Comparison of ENCODE assay signal across 27 mouse cellular contexts in genomic region chr7:111492242-111492949, GRCm38 (mm10).
DNase-seq lines count a peak whose midpoint lies in the region; ATAC-seq and TF ChIP-seq lines count a peak whose summit lies in the region.
"Had no signal": no experiment of that assay in that cellular context is flagged by ENCODE, and none has a peak within 500 bp of the region (broad histone marks: within the 10 kb centered on the region; RNA-seq: fewer than 3 reads in every experiment).

No protein-coding gene starts in this region.

- no peak for ATAC-seq in embryonic facial prominence, embryonic 15.5 days (ENCODE audit: insufficient number of reproducible peaks, low FRiP score, low TSS enrichment, low read depth)
- ATAC-seq in kidney, embryonic 16.5 days (ENCODE audit: low FRiP score, low TSS enrichment) = peak; percentile 80
- ATAC-seq: forebrain, embryonic 15.5 days; intestine, postnatal 0 days; Patski had no signal

- no peak overlapping the region for H3K4me2 ChIP-seq in embryonic facial prominence, embryonic 15.5 days (replicated peaks)
- no peak overlapping the region for H3K4me2 ChIP-seq in kidney, embryonic 16.5 days (replicated peaks; ENCODE audit: low read depth, low read length)
- H3K4me2 ChIP-seq: forebrain, embryonic 15.5 days; hindbrain, embryonic 14.5 days; lung, embryonic 14.5 days had no signal

- no peak overlapping the region for H3K9ac ChIP-seq in embryonic facial prominence, embryonic 15.5 days
- H3K9ac ChIP-seq in kidney, embryonic 16.5 days (replicated peaks; ENCODE audit: low read length) = no peak overlapping the region
- H3K9ac ChIP-seq: forebrain, embryonic 15.5 days; hindbrain, embryonic 14.5 days; liver, embryonic 14.5 days; lung, embryonic 14.5 days had no signal

- H3K4me3 ChIP-seq in embryonic facial prominence, embryonic 15.5 days (replicated peaks) = no peak overlapping the region
- no peak overlapping the region for H3K4me3 ChIP-seq in embryonic facial prominence, embryonic 10.5 days
- no peak overlapping the region for H3K4me3 ChIP-seq in kidney, embryonic 16.5 days (ENCODE audit: low read length)
- no peak overlapping the region for H3K4me3 ChIP-seq in kidney, adult 2 months (ENCODE audit: insufficient read depth, low read depth, low read length)
- H3K4me3 ChIP-seq in gastrocnemius, adult 2 months = no peak overlapping the region
- H3K4me3 ChIP-seq: forebrain, embryonic 15.5 days; heart, embryonic 10.5 days had no signal

- TF ChIP-seq POLR2A in kidney, adult 2 months (IDR thresholded peaks at IDR 0.05; ENCODE audit: low read depth, low read length) = no peak

- no peaks in the 10 kb centered on the region for H3K9me3 ChIP-seq in embryonic facial prominence, embryonic 15.5 days (replicated peaks)
- H3K9me3 ChIP-seq in embryonic facial prominence, embryonic 10.5 days = no peaks in the 10 kb centered on the region
- no peaks in the 10 kb centered on the region for H3K9me3 ChIP-seq in kidney, embryonic 16.5 days (ENCODE audit: low read length)
- H3K9me3 ChIP-seq: forebrain, embryonic 15.5 days; heart, embryonic 10.5 days had no signal

- intact Hi-C loops in left cerebral cortex, postnatal 10 days (cut with DNase I) = no loop called here
- intact Hi-C loops in gastrocnemius, adult 2 months (cut with DNase I) = loop anchor here (10.0 kb wide), 1 partner anchor 228 kb away; no protein-coding TSS in a partner anchor

- TF ChIP-seq CTCF in kidney, adult 2 months (conservative IDR thresholded peaks at IDR 0.05; ENCODE audit: insufficient read depth, insufficient read length, low read depth, low read length) = no peak
- TF ChIP-seq CTCF in gastrocnemius, adult 2 months (IDR thresholded peaks at IDR 0.05) = no peak

- H3K27me3 ChIP-seq in embryonic facial prominence, embryonic 15.5 days = no peaks in the 10 kb centered on the region
- H3K27me3 ChIP-seq in embryonic facial prominence, embryonic 10.5 days (replicated peaks; ENCODE audit: low read depth, poor library complexity, severe bottlenecking) = no peaks in the 10 kb centered on the region
- H3K27me3 ChIP-seq in kidney, embryonic 16.5 days (ENCODE audit: insufficient read depth, low read length) = no peaks in the 10 kb centered on the region
- no peaks in the 10 kb centered on the region for H3K27me3 ChIP-seq in kidney, adult 2 months (replicated peaks; ENCODE audit: control insufficient read depth, insufficient read depth, low read length)
- H3K27me3 ChIP-seq: forebrain, embryonic 15.5 days; Patski had no signal

- 82% methylated on average over 5 of the region's 5 CpGs for WGBS in embryonic facial prominence, embryonic 15.5 days
- WGBS in embryonic facial prominence, embryonic 10.5 days = 86% methylated on average over 5 of the region's 5 CpGs
- WGBS in kidney, embryonic 16.5 days = 32% methylated on average over 5 of the region's 5 CpGs
- 71% methylated on average over 5 of the region's 5 CpGs for WGBS in kidney, adult 2 months

- peaks cover 4% of the 10 kb centered on the region; the same call in 1 of the 2 replicates for H3K4me1 ChIP-seq in embryonic facial prominence, embryonic 15.5 days
- no peaks in the 10 kb centered on the region; the same call in 1 of the 2 replicates for H3K4me1 ChIP-seq in embryonic facial prominence, embryonic 10.5 days
- H3K4me1 ChIP-seq in kidney, embryonic 16.5 days (ENCODE audit: insufficient read depth, low read length) = peaks cover 3% of the 10 kb centered on the region; the same call in 1 of the 2 replicates
- no peaks in the 10 kb centered on the region for H3K4me1 ChIP-seq in kidney, adult 2 months (ENCODE audit: control insufficient read depth, insufficient read depth, low read length)
- H3K4me1 ChIP-seq: forebrain, embryonic 15.5 days had no signal

- H3K27ac ChIP-seq in embryonic facial prominence, embryonic 15.5 days (replicated peaks) = 0 out of 2 replicates have a peak overlapping the region, but pooled peaks have one; percentile 34
- H3K27ac ChIP-seq in embryonic facial prominence, embryonic 10.5 days (replicated peaks) = no peak overlapping the region
- no peak overlapping the region for H3K27ac ChIP-seq in kidney, embryonic 16.5 days (ENCODE audit: low read length)
- H3K27ac ChIP-seq in kidney, adult 2 months (ENCODE audit: insufficient read depth, low read depth, low read length) = no peak overlapping the region
- H3K27ac ChIP-seq in gastrocnemius, adult 2 months = no peak overlapping the region
- H3K27ac ChIP-seq: forebrain, embryonic 15.5 days; heart, embryonic 10.5 days; hindbrain, embryonic 14.5 days; liver, embryonic 14.5 days; stomach, postnatal 0 days had no signal

- DNase-seq in embryonic facial prominence, embryonic 10.5 days (ENCODE audit: low spot score) = no peak
- no peak for DNase-seq in kidney, adult 2 months
- DNase-seq in adrenal gland, adult 8-10 months = peak; percentile 61
- peak; percentile 29 to 55 for DNase-seq in adrenal gland, postnatal 36 days
- no peak for DNase-seq in left cerebral cortex, postnatal 10 days (ENCODE audit: extremely low spot score in 1 of 2, low spot score in 2 of 2)
- DNase-seq in gastrocnemius, adult 2 months = no peak
- DNase-seq: cerebellum, adult 18-20 months; cerebellum, postnatal 10 days; gastrocnemius, postnatal 10 days; kidney, postnatal 36 days; layer of hippocampus, postnatal 36 days; liver; lung, postnatal 14 days; midbrain, embryonic 14.5 days; right cerebral cortex, postnatal 4 days; thymus, adult 18-20 months; thymus, postnatal 25 days had no signal

- no peaks in the 10 kb centered on the region for H3K36me3 ChIP-seq in embryonic facial prominence, embryonic 15.5 days
- no peaks in the 10 kb centered on the region for H3K36me3 ChIP-seq in embryonic facial prominence, embryonic 10.5 days (replicated peaks)
- no peaks in the 10 kb centered on the region for H3K36me3 ChIP-seq in kidney, embryonic 16.5 days (ENCODE audit: insufficient read depth, low read length)
- no peaks in the 10 kb centered on the region for H3K36me3 ChIP-seq in kidney, adult 2 months (ENCODE audit: control insufficient read depth, insufficient read depth, low read length)
- H3K36me3 ChIP-seq: forebrain, embryonic 15.5 days; heart, embryonic 10.5 days had no signal

Comparison
In these comparisons a context has a peak if more than half of its experiments do, and no peak if none do; other contexts are left out.
1. DNase-seq: peak in adrenal gland, adult 8-10 months (single experiment) and adrenal gland, postnatal 36 days (2 of 2); none in embryonic facial prominence, embryonic 10.5 days (single experiment), kidney, adult 2 months (single experiment), left cerebral cortex, postnatal 10 days (0 of 2) and gastrocnemius, adult 2 months (single experiment).